Mouse (Mus musculus): ENCODE measurements around the gene Gm49322.

DNA sequence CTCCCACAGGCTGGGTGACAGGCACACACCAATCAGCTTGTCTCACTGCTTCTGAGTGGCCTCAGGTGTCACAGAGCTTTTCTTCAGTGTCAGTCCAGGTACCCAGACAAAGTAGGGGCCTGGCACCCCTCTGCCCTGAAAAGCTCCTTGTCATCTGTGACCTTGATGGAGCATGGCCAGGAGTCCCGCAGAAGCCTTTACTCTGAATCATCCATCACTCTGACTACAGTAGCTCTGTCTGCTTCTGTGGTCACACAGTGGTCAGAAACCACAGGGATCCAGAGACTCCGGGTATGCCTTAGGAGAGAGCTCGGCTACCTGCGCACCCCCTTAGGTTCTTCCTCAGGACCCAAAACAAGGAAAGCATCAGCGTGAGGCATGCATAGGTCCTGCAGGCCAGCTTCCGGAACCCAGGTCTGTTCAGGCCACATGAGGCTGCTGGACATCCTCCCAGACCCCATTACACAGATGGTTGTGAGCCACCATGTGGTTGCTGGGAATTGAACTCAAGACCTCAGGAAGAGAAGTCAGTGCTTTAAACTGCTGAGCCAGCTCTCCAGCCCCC is 47.4 kb downstream of the Gm49322 start:
- TF ChIP-seq CTCF (IDR thresholded peaks at IDR 0.05; ENCODE audit: control insufficient read depth, insufficient read depth, insufficient replicate concordance, low read depth, low read length) (no peak), POLR2A (IDR thresholded peaks at IDR 0.05; ENCODE audit: control insufficient read depth, low read depth, low read length) (no peak)
